13 mouse cellular contexts compared by ENCODE assay signal in the genomic region with DNA sequence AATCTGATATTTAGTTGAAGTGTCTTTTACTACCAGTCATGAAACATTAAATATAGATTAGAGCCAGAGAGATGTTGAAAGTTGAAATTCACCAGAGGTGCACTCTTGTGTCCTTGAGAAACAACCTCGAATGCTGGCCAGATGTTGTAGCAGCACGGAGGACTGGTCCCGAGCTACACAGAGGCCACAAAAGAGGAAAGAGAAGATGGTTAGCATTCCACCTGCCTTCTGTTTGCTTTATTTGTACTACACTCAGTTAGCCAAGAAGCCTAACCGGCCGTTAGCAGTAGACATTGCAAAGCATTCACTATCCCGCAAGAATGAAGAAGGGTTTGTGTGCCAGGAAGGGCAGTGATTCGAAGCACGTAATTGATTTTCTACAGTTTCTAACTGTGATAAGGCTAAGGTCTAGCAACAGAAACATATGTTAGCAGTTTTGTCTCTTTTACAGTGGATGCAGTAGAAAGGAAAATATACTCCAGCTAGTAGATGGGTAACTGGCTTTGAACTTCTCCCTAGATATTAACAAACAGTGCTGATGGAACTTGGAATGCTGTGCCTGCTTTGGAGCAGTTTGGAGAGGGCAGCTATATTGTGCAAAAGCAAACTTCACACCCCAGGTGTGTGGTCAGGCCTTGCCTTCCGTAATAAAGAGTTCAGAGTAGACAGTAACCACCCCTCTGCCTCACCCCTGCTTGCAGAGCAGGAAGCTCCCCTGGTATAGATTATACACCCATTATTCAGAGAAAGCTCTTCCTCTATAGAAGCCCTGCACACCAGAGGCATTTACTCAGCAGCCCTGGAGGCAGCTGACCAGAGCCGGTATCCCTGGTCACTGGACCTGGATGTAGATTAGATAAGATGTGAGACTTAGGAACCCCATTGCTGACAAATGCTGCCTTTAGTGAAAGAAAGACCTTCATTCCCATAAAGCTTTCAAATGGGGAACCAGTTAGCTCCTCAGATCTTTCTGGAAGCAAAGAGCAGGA. TPM values are rescaled to one million over a fixed set of nuclear protein-coding genes. Genes with fewer than 3 reads are reported as not detected.
DNase-seq lines count a peak whose midpoint lies in the region; ATAC-seq and TF ChIP-seq lines count a peak whose summit lies in the region.
"Had no signal": no experiment of that assay in that cellular context is flagged by ENCODE, and none has a peak within 500 bp of the region (broad histone marks: within the 10 kb centered on the region; RNA-seq: fewer than 3 reads in every experiment).

No protein-coding gene starts in this region.

- peak; percentile 36; the same call in 1 of the 2 replicates for ATAC-seq in liver, embryonic 13.5 days (ENCODE audit: low read depth)
- peak; percentile 34; the same call in 1 of the 2 replicates for ATAC-seq in hindbrain, embryonic 16.5 days
- peak; percentile 66; the same call in 1 of the 2 replicates for ATAC-seq in kidney, postnatal 0 days (replicated peaks; ENCODE audit: low FRiP score, low read depth)
- peak; percentile 55 for ATAC-seq in midbrain, embryonic 16.5 days

- no peak for DNase-seq in liver, embryonic 13.5 days
- DNase-seq in liver = no peak
- DNase-seq in kidney, postnatal 0 days (ENCODE audit: low spot score) = no peak
- DNase-seq in right cerebral cortex, postnatal 14 days = no peak
- no peak for DNase-seq in T-cell, adult 2 months (ENCODE audit: low spot score)
- DNase-seq: adrenal gland, adult 2 months; cerebellum, postnatal 14 days had no signal

- WGBS in liver, embryonic 13.5 days (ENCODE audit: insufficient replicate concordance) = 57% methylated on average over 10 of the region's 10 CpGs
- 39% methylated on average over 10 of the region's 10 CpGs for WGBS in hindbrain, embryonic 16.5 days
- 65% methylated on average over 10 of the region's 10 CpGs for WGBS in kidney, postnatal 0 days
- 46% methylated on average over 10 of the region's 10 CpGs for WGBS in midbrain, embryonic 16.5 days

- 0 out of 2 replicates have a peak, but pooled peaks cover 3% of the 10 kb centered on the region for H3K4me1 ChIP-seq in liver, embryonic 13.5 days (replicated peaks)
- peaks cover 4% of the 10 kb centered on the region; the same call in 1 of the 2 replicates for H3K4me1 ChIP-seq in hindbrain, embryonic 16.5 days (ENCODE audit: control insufficient read depth, insufficient read depth, low read depth, low read length)
- no peaks in the 10 kb centered on the region for H3K4me1 ChIP-seq in kidney, postnatal 0 days (replicated peaks; ENCODE audit: insufficient read depth, low read length)
- peaks cover 11% of the 10 kb centered on the region; the same call in 1 of the 2 replicates for H3K4me1 ChIP-seq in midbrain, embryonic 16.5 days (ENCODE audit: control insufficient read depth, insufficient read depth, low read length)

- no peaks in the 10 kb centered on the region for H3K9me3 ChIP-seq in liver, embryonic 13.5 days (replicated peaks)
- H3K9me3 ChIP-seq in hindbrain, embryonic 16.5 days (ENCODE audit: control insufficient read depth, low read length) = no peaks in the 10 kb centered on the region
- H3K9me3 ChIP-seq in kidney, postnatal 0 days (replicated peaks; ENCODE audit: low read length) = no peaks in the 10 kb centered on the region
- H3K9me3 ChIP-seq in midbrain, embryonic 16.5 days (replicated peaks; ENCODE audit: control insufficient read depth, low read length, poor library complexity, severe bottlenecking) = no peaks in the 10 kb centered on the region
- H3K9me3 ChIP-seq: embryonic facial prominence, embryonic 15.5 days; forebrain, embryonic 13.5 days; heart, embryonic 13.5 days; limb, embryonic 13.5 days had no signal

- H3K4me3 ChIP-seq in liver, embryonic 13.5 days (replicated peaks) = no peak overlapping the region
- no peak overlapping the region for H3K4me3 ChIP-seq in hindbrain, embryonic 16.5 days (ENCODE audit: low read length)
- H3K4me3 ChIP-seq in kidney, postnatal 0 days (replicated peaks; ENCODE audit: low read depth, low read length) = no peak overlapping the region
- no peak overlapping the region for H3K4me3 ChIP-seq in midbrain, embryonic 16.5 days (ENCODE audit: low read depth, low read length)
- H3K4me3 ChIP-seq: embryonic facial prominence, embryonic 15.5 days; forebrain, embryonic 13.5 days; heart, embryonic 13.5 days; limb, embryonic 13.5 days had no signal

- H3K27me3 ChIP-seq in liver, embryonic 13.5 days = no peaks in the 10 kb centered on the region
- H3K27me3 ChIP-seq in hindbrain, embryonic 16.5 days (replicated peaks; ENCODE audit: control insufficient read depth, insufficient read depth, low read length) = no peaks in the 10 kb centered on the region
- no peaks in the 10 kb centered on the region for H3K27me3 ChIP-seq in kidney, postnatal 0 days (ENCODE audit: insufficient read depth, low read length)
- no peaks in the 10 kb centered on the region for H3K27me3 ChIP-seq in midbrain, embryonic 16.5 days (ENCODE audit: control insufficient read depth, insufficient read depth, low read depth, low read length)
- H3K27me3 ChIP-seq: forebrain, embryonic 13.5 days; heart, embryonic 13.5 days; limb, embryonic 13.5 days had no signal

- TF ChIP-seq CTCF in kidney, postnatal 0 days (IDR thresholded peaks at IDR 0.05; ENCODE audit: low read depth) = no peak

- H3K9ac ChIP-seq in liver, embryonic 13.5 days = no peak overlapping the region
- H3K9ac ChIP-seq in hindbrain, embryonic 16.5 days (ENCODE audit: low read depth, low read length) = no peak overlapping the region
- no peak overlapping the region for H3K9ac ChIP-seq in kidney, postnatal 0 days (ENCODE audit: low read depth, low read length)
- no peak overlapping the region for H3K9ac ChIP-seq in midbrain, embryonic 16.5 days (ENCODE audit: low read depth, low read length)
- H3K9ac ChIP-seq: embryonic facial prominence, embryonic 15.5 days; forebrain, embryonic 13.5 days; heart, embryonic 13.5 days; limb, embryonic 13.5 days had no signal

- H3K36me3 ChIP-seq in liver, embryonic 13.5 days = no peaks in the 10 kb centered on the region
- H3K36me3 ChIP-seq in hindbrain, embryonic 16.5 days (ENCODE audit: control insufficient read depth, insufficient read depth, low read length) = no peaks in the 10 kb centered on the region
- H3K36me3 ChIP-seq in kidney, postnatal 0 days (ENCODE audit: insufficient read depth, low read length) = no peaks in the 10 kb centered on the region
- no peaks in the 10 kb centered on the region for H3K36me3 ChIP-seq in midbrain, embryonic 16.5 days (ENCODE audit: control insufficient read depth, insufficient read depth, low read length)
- H3K36me3 ChIP-seq: embryonic facial prominence, embryonic 15.5 days; heart, embryonic 13.5 days; limb, embryonic 13.5 days had no signal

- H3K27ac ChIP-seq in liver, embryonic 13.5 days = no peak overlapping the region
- no peak overlapping the region for H3K27ac ChIP-seq in hindbrain, embryonic 16.5 days (ENCODE audit: low read depth, low read length)
- no peak overlapping the region for H3K27ac ChIP-seq in kidney, postnatal 0 days
- no peak overlapping the region for H3K27ac ChIP-seq in midbrain, embryonic 16.5 days (ENCODE audit: low read length)
- H3K27ac ChIP-seq: embryonic facial prominence, embryonic 15.5 days; forebrain, embryonic 13.5 days; heart, embryonic 13.5 days; limb, embryonic 13.5 days had no signal

- H3K4me2 ChIP-seq in liver, embryonic 13.5 days = no peak overlapping the region
- H3K4me2 ChIP-seq in hindbrain, embryonic 16.5 days (ENCODE audit: low read length) = no peak overlapping the region
- H3K4me2 ChIP-seq in kidney, postnatal 0 days (ENCODE audit: low read length) = no peak overlapping the region
- H3K4me2 ChIP-seq in midbrain, embryonic 16.5 days (ENCODE audit: low read length) = no peak overlapping the region
- H3K4me2 ChIP-seq: embryonic facial prominence, embryonic 15.5 days; forebrain, embryonic 13.5 days; heart, embryonic 13.5 days; limb, embryonic 13.5 days had no signal

RNA-seq across cellular contexts. Expression of gene Fzd1, which starts 25.3 kb away (rescaled TPM):
- polyA plus RNA-seq in liver, embryonic 13.5 days (2015; fragmentation: Nextera tagmentation; extraction: Ambion mirVana) = 3.7 and 4.3 TPM in 2 replicates
- 7.5 and 9.1 TPM in 2 replicates for polyA plus RNA-seq in hindbrain, embryonic 16.5 days (2015; fragmentation: Nextera tagmentation; extraction: Ambion mirVana)
- polyA plus RNA-seq in kidney, postnatal 0 days (2015; fragmentation: Nextera tagmentation; extraction: Ambion mirVana) = 35.6 and 41.8 TPM in 2 replicates
- 22.0 and 24.6 TPM in 2 replicates for polyA plus RNA-seq in midbrain, embryonic 16.5 days (2015; fragmentation: Nextera tagmentation; extraction: Ambion mirVana)
